Mouse (Mus musculus) cerebellum, adult 2 months (tissue): ENCODE data around the gene Vmn2r57. TPM values are rescaled to one million over a fixed set of nuclear protein-coding genes. Genes with fewer than 3 reads are reported as not detected.
A peak's percentile ranks its signal among the peaks of the same experiment; 100 is the strongest.
"Not testable (repeated sequence)": the region's sequence is repeated elsewhere in the genome, so short reads cannot be mapped to it uniquely, and the experiment has no call there.

Source experiments
- DNase-seq, 2 experiments: peaks; one replicate each; pipeline ENCODE4 v3.0.0; 2021
- H3K27ac ChIP-seq: fragments of 200-500 bp; 2 replicates; pipeline ENCODE4 v1.5.1; 2012; ENCODE audit warnings: low read length, control low read depth, inconsistent platforms; ENCODE audit not compliant: insufficient read depth
- H3K27me3 ChIP-seq: fragments of 200-500 bp; 2 replicates; pipeline ENCODE4 v1.6.1; 2012; ENCODE audit warnings: inconsistent platforms, mild to moderate bottlenecking, low read length, moderate library complexity; ENCODE audit not compliant: control insufficient read depth, insufficient read depth
- H3K4me1 ChIP-seq: fragments of 200-500 bp; 2 replicates; pipeline ENCODE4 v1.6.1; 2011; ENCODE audit warnings: low read length; ENCODE audit not compliant: control insufficient read depth, insufficient read depth
- H3K4me3 ChIP-seq: fragments of 200-500 bp; replicated peaks from 2 replicates; pipeline ENCODE3; 2011; ENCODE audit warnings: mild to moderate bottlenecking, low read depth, low read length, control low read depth; ENCODE audit not compliant: insufficient read depth
- CTCF ChIP-seq: fragments of 200-500 bp; IDR thresholded peaks from 2 replicates; pipeline ENCODE4 v1.5.1; 2011; ENCODE audit warnings: low read depth, mild to moderate bottlenecking, control low read depth, low read length, moderate library complexity, borderline replicate concordance; ENCODE audit not compliant: insufficient read depth
- POLR2A ChIP-seq: fragments of 200-500 bp; IDR thresholded peaks from 2 replicates; pipeline ENCODE4 v1.6.1; 2011; ENCODE audit warnings: low read length, control low read depth, borderline replicate concordance; ENCODE audit not compliant: insufficient read depth
- WGBS: fragments of 180-500 bp; shearing (Covaris S2); methylation state at CpG from one replicate; pipeline ENCODE4 v1.1.7; 2018; 5-methylcytosine and 5-hydroxymethylcytosine counted together
- polyA plus RNA-seq: library from polyadenylated mRNA; depleted of rRNA; stranded (reverse); fragments of >200 nt; gene quantifications from 2 replicates; pipeline ENCODE4 v1.2.3, GENCODE M21; 2012; rRNA removed

Vmn2r57 gene
- 0.41 and 0.49 TPM in 2 replicates for polyA plus RNA-seq

GRCm38 (mm10) chr7:41448596-41448995 lies at the start of gene Vmn2r57:
Vmn2r57 (minus strand) TSS chr7:41448696.
- 82% methylated on average over 1 of the region's 1 CpGs for WGBS
- not testable (repeated sequence) for H3K27me3 ChIP-seq, H3K27ac ChIP-seq, H3K4me3 ChIP-seq, H3K4me1 ChIP-seq, DNase-seq

GRCm38 (mm10) chr7:41497871-41498270 lies 49.4 kb upstream of the Vmn2r57 start:
- TF ChIP-seq POLR2A (no peak), CTCF (no peak)
- 95% methylated on average over 2 of the region's 2 CpGs for WGBS
- Histone ChIP-seq H3K4me1 (no peaks in the 10 kb centered on the region), H3K4me3 (no peak overlapping the region), H3K27ac (no peak overlapping the region), H3K27me3 (no peaks in the 10 kb centered on the region)
- peak; percentile 20 to 26 for DNase-seq

- Histone ChIP-seq H3K27me3 (no peaks in the 10 kb centered on the region), H3K27ac (no peak overlapping the region), H3K4me1 (no peaks in the 10 kb centered on the region), H3K4me3 (no peak overlapping the region)
- TF ChIP-seq CTCF, result no peak
- TF ChIP-seq POLR2A, result no peak
- WGBS, result 8% methylated on average over 10 of the region's 10 CpGs
- DNase-seq, result no peak
Observed at GRCm38 (mm10) chr7:41451864-41452263, 3.4 kb upstream of the Vmn2r57 start.

- WGBS, result 78% methylated on average over 4 of the region's 4 CpGs
- peak in 1 of 2 experiments; percentile 11 for DNase-seq
- no peak overlapping the region for H3K27ac ChIP-seq
- no peak overlapping the region for H3K4me3 ChIP-seq
- H3K27me3 ChIP-seq, result no peaks in the 10 kb centered on the region
- TF ChIP-seq POLR2A (no peak), CTCF (no peak)
- no peaks in the 10 kb centered on the region for H3K4me1 ChIP-seq
Observed at GRCm38 (mm10) chr7:41394130-41394529, 54.4 kb downstream of the Vmn2r57 start.

GRCm38 (mm10) chr7:41393048-41393971 lies 55.2 kb downstream of the Vmn2r57 start, which contains the start of gene AI987944:
AI987944 (minus strand) TSS chr7:41393379.
- under 1% methylated on average over 25 of the region's 25 CpGs for WGBS
- H3K4me3 ChIP-seq, result peak within 1 kb of the TSS; percentile 90

More at GRCm38 (mm10) chr7:41393048-41393971, 55.2 kb downstream of the Vmn2r57 start, which contains the start of gene AI987944:
- TF ChIP-seq POLR2A (peak; percentile 50; the same call in 1 of the 2 replicates), CTCF (no peak)
- Histone ChIP-seq H3K4me1 (no peaks in the 10 kb centered on the region), H3K27ac (peak within 1 kb of the TSS; percentile 94), H3K27me3 (no peaks in the 10 kb centered on the region)
- peak; percentile 82 to 88 for DNase-seq

Other genes starting within 250 kb of the Vmn2r57 start
- gene AI987944, start 55.3 kb downstream of the Vmn2r57 start, polyA plus RNA-seq, result 10.5 and 10.6 TPM in 2 replicates
- gene Gm20449, start 50.7 kb upstream of the Vmn2r57 start, polyA plus RNA-seq, result 0.10 and 0.17 TPM in 2 replicates
- gene AW146154, start 51.2 kb upstream of the Vmn2r57 start, polyA plus RNA-seq, result 4.8 and 4.9 TPM in 2 replicates
- gene Gm6871, start 125.0 kb upstream of the Vmn2r57 start, polyA plus RNA-seq, result not detected in 2 replicates
- 17.3 and 18.6 TPM in 2 replicates for gene 2610021A01Rik, start 150.5 kb upstream of the Vmn2r57 start, polyA plus RNA-seq
- 20.2 and 21.1 TPM in 2 replicates for gene Zfp788, start 184.5 kb upstream of the Vmn2r57 start, polyA plus RNA-seq